Mouse (Mus musculus): ENCODE measurements around the gene Rtn4rl1. TPM values are rescaled to one million over a fixed set of nuclear protein-coding genes. Genes with fewer than 3 reads are reported as not detected.

Gene Rtn4rl1
- total RNA-seq, 2 experiments from 2014 or later = 25.2 to 27.8 TPM

DNA sequence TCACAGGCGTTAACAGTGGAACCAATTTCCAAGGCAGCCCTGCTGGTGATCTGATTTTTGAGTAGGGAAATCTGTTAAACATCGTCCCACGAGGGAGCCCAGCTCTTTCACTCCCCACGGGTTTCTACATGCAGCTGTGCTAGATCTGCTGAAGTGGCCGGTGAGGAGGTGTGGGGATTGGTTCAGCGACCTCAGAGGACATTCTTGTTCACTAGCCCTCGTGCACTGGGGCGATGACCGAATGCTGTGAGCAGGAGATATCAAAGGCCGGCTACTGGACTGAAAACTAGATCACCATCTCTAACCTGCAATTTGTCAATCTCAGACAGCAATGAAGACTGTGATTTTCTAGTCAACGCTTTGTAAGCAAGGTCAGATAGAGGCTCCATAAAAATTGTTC is 104.9 kb downstream of the Rtn4rl1 start:
- no peak for DNase-seq

DNA sequence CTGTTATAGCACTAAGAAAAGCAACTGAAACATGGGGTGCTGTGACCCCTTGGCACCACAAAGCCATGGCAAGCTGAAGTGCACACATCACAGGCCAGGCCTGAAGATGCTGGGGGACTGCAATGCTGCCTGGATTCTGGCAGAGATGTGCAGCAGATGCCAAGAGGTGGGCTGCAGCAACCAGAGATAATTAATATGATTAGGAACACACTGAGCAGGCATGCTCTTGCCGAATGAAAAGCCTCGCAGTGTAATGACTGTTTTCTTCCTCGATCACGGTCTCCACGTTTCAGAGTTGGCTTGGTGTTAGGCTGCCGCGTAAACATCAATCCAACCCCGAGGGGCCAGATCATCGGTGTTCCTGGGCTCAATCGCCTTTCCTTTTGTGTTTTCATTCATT is 106.2 kb downstream of the Rtn4rl1 start:
- no peak for DNase-seq

- no peak for DNase-seq
Measured at GRCm38 (mm10) chr11:75300954-75301353, 107.4 kb downstream of the Rtn4rl1 start.

DNA sequence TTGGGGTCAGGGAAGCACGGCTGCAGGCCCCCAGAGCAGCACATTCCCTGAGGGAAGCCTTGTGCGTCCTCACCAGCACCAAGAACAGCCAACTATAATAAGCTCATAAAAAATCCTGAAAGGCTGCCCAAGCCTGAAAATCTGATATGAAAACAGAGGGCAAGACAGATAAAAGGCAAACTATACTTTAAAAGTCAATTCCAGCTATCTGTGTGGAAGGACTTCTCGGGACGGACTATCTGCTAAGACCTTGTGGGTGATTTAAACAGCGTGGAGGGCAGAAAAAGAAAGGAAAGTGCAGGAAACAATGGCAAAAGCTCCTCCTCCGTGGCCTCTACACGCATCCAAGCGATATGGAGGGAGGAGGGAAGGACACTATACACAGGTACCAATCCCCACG is 111.2 kb downstream of the Rtn4rl1 start:
- no peak for DNase-seq

- no peak for DNase-seq
Measured at GRCm38 (mm10) chr11:75308650-75309049, 115.1 kb downstream of the Rtn4rl1 start.

- no peak for DNase-seq
Measured at GRCm38 (mm10) chr11:75310813-75311212, 117.2 kb downstream of the Rtn4rl1 start.

DNA sequence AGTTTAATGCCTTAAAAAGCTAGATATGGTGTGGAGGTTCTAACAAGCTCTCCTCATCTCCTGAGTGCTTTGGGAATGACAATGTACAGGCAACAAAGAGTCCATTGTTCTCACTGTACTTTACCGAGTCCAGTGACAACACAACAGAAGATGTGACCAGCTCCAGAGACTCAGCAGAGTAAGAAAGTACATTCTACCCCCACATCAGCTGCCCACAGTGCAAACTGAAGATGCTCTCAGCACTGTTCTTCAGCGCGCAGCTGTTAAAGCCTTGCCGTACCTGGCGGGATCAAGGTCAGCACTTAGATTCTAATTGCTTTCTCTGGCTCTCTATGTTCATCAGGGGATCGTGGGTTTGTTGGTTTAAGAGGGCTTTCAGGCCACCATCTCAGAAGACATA is 118.2 kb downstream of the Rtn4rl1 start:
- DNase-seq = no peak

DNA sequence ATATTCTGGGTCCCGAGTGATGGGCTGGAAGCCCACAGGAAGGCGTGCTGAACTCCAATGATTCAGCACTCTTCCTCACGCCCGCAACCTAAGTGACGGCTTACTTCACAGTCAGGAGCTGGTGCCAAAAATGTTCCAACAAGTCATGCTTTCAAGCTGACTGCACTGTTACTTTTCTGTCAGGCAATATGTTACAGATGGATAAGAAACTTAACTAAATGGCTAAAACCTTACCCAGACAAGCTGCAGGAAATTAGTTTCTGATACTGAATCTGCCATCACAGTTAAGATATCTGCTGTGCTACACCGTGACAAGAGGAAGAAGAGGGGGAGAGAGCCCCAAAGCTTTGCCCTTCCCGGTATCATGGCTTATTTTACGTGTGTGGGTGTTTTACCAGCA is 120.3 kb downstream of the Rtn4rl1 start:
- no peak for DNase-seq

Small RNA genes within 50 kb of the gene (microRNA-seq; reads per million reads assigned to microRNA genes)
- gene Mir132 (1,326 reads per million, percentile 78 among the genes with 10 or more reads in this experiment), gene Mir212 (42.0 reads per million, percentile 34 among the genes with 10 or more reads in this experiment)

Other genes with a start within 250 kb of the Rtn4rl1 start
- 10 to 100 TPM; 23.6 to 24.5 TPM for gene Hic1, start 24.3 kb upstream of the Rtn4rl1 start, total RNA-seq (2021)
- 10 to 100 TPM; 13.5 to 18.1 TPM for gene Ovca2, start 14.9 kb upstream of the Rtn4rl1 start, total RNA-seq (2021)
- 10 to 100 TPM; 23.1 to 24.2 TPM for gene Dph1, start 2.5 kb upstream of the Rtn4rl1 start, total RNA-seq (2021)
- 10 to 100 TPM; 60.0 to 72.0 TPM for gene Rpa1, start 154.5 kb downstream of the Rtn4rl1 start, total RNA-seq (2021)
- gene Smyd4, start 154.7 kb downstream of the Rtn4rl1 start, total RNA-seq (2021) = 1 to 10 TPM; 7.8 to 9.3 TPM
- gene Serpinf1, start 228.9 kb downstream of the Rtn4rl1 start, total RNA-seq (2021) = 100 to 1,000 TPM; 121 to 219 TPM
- 100 to 1,000 TPM; 112 to 253 TPM for gene Serpinf2, start 245.8 kb downstream of the Rtn4rl1 start, total RNA-seq (2021)